Mouse (Mus musculus): ENCODE results near the gene Stx18.

Gene Stx18

DNA sequence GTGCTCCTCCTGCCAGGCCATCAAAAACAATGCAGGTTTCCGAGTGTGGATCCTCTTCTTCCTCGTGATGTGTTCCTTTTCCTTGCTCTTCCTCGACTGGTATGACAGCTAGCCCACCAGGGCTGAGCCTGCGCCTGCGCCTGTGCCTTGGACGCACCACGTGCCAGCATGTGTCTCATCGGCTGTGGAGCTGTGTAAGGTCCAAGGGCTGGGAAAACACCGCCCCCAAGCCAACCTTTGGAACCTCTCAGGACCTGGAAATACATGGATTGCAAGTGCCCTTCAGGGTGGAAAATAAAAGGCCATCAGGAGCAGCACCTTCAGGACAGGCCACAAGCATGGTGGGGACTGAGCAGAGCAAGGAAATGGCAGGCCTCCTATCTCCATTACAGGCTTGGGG is 97.7 kb downstream of the Stx18 start:
- no peak for DNase-seq (ENCODE audit: low read depth)

DNA sequence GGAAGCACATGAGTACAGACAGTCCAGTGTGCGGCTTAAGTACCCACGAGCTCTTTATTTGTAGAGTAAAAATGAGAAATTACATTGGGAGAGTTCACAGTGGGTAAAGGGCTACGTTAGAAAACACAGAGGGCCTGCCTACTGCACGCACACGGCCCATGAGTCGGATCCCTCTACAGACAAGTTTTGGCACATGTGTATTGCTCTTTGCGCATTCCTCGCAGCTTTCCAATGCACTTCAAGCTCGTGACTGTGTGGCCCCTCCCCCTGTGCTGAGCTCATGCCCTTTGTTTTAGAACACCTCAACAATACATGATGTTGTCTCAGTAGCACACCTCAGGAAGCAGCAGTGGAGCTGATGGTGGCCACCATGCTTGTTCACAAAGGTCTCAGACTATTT is 98.6 kb downstream of the Stx18 start:
- no peak for DNase-seq (ENCODE audit: low read depth)

DNA sequence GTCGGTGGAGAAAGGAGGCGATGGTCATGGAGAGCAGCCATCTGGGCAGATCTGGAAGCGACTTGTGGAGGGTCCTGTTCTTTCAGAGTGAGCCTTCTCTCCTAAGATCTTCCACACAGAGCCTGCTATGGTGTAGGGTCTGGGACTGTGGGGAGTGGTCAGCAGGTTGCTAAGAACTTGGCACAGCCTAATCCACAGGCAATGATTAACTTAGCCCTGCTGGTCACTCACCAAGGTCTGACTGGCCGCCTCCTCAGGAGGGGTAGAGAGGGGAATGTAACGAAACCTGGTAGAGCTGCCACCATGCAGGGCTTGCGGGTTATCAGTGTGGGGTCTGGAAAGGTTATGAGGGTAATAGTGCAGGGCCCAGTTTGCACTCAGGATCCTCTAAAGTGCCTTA is 102.4 kb downstream of the Stx18 start:
- no peak for DNase-seq (ENCODE audit: low read depth)

DNA sequence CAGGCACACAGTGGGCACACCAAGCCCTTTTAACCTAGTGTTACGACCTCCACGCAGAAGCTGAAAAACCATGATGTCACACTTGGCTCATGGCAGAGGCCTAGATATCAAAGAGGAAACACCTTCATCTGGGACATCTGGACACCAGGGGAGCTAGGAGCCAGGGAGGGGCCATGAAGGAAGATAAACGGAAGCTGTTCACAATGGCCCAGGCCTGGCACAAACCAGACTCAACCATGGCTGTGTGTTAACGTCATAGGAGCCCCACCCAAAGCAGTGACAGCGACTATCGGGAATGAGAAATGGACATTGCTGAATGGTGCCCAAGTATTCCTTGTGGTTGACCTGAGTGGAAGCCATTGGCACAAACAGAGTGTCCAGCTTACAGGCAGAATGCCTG is 108.0 kb downstream of the Stx18 start:
- no peak for DNase-seq (ENCODE audit: low read depth)

DNA sequence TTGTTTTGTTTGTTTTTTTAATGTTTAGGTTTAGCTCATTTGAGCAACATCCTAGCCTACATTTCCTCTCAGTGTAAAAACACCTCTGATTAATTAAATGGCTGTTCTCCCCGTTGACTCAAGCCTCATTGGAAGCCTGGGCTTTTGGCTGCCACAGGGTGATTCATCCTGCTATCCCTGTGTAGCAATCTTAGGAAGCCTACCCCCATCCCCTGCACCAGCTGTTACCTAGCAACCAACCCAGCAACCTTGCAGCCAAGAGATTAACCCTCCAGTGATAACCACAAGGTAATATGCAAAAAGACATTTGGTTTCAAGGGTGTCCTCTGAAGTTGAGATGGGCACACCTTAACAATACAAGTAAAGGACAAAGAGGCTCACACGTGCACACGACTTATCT is 112.7 kb downstream of the Stx18 start:
- DNase-seq (ENCODE audit: low read depth): no peak

DNA sequence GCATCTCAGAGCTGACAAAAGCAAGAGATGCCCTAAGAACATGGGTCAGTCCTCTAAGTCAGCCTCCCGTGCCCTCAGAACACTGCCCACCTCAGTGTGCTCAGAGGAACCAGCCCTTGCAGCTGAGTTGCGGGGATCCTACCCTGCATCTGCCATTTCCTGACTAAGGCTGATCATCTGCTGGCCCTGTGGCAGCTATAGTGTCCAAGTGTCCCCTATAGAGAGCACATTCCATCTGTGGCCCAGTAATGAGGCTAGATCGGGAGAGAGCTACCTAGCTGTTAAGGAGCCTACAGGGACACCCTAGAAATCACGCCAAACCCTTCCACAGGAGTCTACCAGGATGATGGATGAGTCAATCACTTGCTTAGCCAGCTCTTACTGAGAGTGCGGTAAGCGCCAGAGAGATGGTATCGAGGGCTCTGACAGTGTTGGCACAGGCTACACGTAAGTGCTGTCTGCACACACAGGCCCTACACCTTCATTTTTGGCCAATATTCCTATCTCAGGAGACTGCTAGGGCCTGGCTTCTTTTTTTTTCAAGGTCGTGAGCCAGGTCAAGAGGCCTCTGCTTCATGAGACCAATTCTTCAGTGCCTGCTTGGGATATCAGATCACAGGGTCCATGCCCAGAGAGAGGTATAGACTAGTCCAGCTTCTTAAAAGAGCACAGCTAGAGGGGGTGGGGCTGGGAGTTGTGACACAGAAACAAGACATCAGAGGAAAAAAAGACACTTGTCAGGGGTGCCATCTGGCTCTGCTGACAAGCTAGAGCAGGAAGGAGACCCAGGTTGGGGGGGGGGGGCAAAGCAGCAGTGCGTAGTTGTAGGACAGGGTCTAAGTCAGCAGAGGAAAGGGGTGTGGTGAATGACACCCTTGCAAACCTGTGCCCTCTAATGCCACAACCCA is 113.9 kb downstream of the Stx18 start:
- no peak for DNase-seq (ENCODE audit: low read depth)

DNA sequence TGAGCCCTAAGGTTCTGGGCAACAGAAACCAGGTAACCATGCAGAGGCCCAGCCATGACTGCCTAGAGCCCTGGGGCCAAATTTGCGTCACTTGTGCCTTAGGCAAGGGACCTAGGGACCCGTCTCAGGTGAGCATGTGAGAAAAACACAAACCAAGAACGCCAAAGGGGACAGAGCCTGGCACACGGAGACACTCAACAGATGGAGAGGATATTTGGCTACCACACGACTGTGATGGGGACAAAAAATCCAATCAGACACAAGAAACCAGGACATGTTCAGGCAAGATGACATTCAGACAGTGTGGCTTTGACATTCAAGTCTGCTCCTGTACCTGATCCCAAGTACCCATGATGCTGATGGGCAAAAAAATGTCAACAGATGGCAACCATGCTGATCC is 115.1 kb downstream of the Stx18 start:
- DNase-seq (ENCODE audit: low read depth): no peak

DNA sequence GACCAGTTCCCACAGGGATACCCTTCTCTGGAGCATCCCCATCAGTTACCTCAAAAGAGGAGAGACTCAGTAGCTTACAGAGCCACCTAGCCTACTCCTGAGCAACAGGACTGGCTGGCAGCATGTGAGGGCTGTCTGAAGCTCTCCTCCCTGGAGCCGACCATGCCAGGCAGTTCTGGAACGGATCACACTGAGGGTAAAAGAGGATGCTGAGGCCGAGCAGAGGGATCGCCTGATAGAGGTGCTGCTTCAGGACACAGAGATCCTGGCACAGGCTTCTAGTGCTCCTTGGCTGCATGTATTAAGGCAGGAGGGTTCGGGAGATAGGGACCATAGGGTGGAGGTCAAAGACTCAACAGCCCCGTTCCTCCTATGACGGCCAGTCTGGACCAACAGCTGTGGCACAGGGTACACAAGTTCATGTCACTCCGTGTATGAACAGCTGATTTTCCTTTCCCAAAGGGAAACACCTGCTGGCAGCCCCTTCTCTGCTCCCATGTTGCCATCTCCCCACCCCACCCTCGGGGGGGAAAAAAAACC is 119.0 kb downstream of the Stx18 start:
- no peak for DNase-seq (ENCODE audit: low read depth)

DNA sequence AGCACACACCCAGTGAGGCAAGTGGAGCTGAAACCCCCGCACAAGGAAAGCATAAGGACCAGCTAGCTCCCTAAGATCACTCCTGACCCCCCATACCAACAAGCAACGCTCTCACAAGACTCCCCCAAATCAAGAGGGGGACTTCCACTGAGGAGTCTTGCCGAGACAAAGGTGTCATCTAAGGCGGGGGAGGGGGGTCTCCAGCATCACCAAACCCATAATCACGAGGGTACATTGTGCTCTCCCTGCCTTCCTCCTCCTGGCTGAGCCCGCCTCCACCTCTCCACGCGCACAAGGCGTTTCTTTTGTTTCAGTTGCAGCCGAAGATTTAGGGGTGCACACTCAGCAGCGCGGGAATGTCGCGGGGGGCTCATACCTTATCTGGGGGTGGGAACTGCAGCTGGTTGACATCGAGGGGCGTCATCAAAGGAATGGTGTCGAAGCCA is 120.0 kb downstream of the Stx18 start:
- no peak for DNase-seq (ENCODE audit: low read depth)

DNA sequence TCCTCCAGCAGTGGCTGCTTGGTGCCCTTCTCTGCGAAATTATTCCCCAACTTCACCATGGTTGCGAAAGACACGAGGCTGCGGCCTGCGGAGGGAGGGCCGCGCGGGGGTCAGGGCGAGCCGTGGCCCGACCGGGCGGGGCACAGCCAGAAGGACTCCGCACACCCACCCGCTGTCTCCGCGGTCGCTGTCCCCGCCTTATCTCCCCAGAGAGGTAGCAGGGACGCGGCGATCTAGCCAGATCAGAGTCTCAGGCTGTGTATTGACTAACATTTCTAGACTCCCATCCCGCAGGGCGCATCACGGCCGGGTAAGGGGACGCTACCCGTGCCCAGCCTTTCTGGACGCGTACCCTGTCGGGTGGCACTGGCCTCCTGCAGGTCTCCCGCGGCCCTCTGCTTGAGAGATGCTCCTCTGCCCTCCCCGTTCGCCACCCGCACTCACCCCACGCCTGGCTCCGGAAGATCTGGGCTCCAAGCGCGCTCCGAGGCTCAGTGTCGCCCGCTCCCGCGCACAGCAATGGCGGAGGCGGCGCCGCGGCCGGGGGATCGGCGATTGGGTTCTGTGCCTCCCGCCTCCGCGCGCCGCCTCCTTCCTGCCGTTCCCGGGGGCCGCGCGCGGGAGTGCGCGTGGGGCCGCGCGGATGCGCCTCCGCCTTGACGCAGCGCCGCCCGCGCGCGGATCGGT is 120.5 kb downstream of the Stx18 start:
- DNase-seq (ENCODE audit: low read depth): no peak

DNA sequence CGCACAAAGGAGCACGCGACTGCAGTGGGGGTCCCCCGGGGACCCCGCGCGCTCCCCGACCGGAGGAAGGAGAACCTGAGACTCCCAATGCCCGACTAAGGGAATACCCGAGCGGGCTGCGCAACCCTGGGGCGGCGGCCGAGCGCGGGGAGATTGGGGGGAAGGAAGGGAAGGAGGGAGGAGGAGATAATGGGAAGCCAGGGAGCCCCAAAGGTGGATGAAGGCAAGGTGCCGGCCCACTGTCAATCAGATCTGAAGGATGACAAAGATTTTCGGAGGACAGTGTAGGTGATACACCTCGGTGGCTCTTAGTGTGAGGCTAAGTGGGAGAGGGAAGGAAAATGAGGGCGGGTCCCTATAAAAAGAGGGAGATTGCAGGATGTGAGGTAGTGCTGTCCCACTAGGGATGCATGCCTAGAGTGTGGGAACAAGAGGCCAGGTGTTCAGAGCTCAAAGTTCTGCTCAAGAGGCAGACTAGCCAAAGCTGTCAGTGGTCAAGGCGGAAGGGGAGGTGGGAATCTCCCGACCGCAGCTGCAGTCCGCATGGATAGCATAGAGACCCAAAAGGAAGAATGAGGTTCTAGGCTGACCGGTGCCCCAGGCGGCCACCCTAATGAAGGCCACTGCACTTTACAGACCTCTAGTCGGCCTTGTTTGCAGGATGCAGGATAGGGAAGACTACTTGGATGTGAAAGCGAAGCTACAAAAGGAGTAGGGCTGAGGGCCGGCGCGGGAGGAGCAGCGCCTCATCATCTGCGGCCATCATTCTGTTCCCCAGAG is 121.3 kb downstream of the Stx18 start, which contains the start of gene Nsg1:
Gene Nsg1 (minus strand): TSS at position 274 of the 780 bp plus-strand sequence.
- DNase-seq (ENCODE audit: low read depth): no peak

DNA sequence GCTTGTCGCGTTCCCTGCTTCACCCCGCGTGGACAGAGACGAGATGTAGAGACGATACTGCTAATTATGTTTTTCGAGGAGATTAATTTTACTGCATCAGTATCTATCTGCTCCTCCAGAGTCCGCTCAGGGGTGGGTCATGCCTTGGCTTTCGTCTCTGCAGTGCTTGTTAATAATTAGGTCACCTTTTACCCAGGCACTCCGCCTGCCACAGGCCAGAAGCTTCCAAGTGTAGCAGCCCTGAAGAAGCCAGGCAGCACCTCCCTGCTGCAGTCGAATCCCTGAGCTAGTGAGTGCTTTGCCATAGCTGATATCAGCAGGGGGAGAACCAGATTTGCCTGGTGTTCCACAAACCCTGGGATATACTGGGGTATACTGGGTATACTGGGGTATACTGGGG is 130.0 kb downstream of the Stx18 start:
- DNase-seq (ENCODE audit: low read depth): no peak

DNA sequence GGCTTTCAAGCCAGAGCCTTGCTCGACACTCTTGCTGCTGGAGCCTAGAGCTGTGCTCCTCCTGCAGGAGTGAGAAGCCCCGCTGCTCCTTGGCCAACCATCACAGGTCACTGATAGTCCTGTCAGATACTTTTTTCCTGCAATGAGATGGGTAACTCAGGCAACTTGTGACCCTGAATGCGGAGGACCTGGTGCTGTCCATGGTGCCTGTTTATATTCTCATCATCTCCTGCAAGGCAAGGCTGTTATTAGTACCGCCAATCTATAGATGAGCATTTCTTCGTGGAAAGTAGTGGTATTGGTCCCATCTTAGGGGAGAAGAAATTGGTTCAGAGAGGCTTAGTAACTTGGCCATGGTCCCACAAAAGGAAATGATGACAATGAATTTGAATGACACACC is 135.2 kb downstream of the Stx18 start:
- DNase-seq (ENCODE audit: low read depth): no peak

DNA sequence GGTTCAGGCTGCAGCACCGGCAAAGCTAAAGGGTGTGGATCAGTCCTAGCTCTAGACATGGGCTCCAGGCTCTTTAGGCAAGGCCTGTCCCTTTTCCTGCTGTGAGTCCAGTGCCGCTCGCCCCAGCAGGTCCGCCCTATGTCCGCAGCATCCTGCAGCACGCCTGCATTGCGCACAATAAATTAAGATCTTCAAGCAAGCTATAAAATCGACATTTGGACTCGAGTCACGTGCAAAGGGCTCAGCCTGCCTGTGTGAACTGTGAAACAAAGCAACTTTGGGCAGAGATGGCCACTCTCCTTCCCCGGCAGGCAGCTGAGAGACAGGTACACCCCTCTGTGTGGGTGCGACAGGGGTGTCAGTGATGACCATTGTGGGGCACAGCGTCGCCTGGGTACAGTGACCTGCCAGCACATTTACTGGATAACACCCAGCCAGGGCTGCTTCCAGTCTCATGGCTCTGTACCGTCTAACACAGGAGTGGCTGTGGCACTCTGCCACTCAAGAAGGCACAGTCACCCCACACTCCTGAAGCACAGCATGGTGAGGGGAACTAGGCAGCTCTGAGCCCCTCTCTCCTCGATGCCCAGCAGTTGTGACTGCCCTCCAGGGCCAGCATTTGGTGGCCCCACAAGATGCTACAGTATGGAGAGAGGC is 135.8 kb downstream of the Stx18 start:
- DNase-seq (ENCODE audit: low read depth): no peak

DNA sequence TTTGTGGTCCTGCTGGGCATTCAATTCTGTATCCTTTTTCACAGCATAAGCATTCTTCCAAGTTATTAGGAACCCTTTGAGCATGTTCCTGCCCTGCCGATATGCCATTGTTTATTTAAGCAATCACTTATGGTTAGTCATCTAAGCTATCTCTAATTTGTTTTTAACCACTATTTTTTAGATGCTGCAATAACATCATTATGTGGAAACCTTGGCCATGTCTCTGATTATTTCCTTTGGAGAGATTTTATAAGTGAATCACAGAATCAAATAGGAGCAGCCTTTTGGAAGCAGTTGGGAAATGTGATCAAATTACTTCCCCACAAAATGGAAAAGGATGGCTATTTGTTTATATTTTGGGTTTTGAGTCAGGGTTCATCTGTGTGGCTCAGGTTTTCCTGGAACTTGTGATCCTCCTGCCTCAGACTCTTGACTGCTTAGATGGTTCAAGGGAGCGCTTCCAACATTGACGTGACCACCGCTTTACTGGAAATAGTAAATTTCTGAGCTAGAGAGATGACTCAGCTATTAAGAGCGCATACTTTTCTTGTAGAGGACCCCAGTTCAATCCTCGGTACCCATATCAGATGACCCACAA is 146.2 kb downstream of the Stx18 start:
- DNase-seq (ENCODE audit: low read depth): no peak

DNA sequence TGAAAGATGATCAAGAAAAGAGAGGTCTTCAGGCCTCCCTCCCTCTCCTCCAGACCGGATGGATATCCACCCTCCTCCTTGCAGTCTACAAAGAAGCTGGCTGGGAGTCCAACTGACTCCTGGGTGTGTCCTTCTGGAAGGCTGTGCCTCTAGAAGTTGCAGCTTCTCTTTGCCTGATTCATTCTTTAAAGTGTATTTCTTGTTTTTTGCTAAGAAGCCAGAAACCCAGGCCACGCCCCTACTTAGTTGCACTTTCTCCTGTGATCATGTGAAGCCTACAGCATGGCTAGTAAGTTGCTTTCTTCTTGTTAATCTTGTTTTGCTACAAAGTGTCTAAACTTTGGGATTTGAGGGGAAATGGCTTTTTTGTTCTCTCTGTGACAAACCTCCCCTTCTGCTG is 148.5 kb downstream of the Stx18 start:
- no peak for DNase-seq (ENCODE audit: low read depth)

Data from c-Kit-positive CD71-positive TER-119-negative erythroid progenitor cells, embryonic 14.5 days (primary cell).